Mouse (Mus musculus): ENCODE data around the gene Hsd3b2. TPM values are rescaled to one million over a fixed set of nuclear protein-coding genes. Genes with fewer than 3 reads are reported as not detected.
A peak's percentile ranks its signal among the peaks of the same experiment; 100 is the strongest.
"Not testable (repeated sequence)": the region's sequence is repeated elsewhere in the genome, so short reads cannot be mapped to it uniquely, and the experiment has no call there.

The Hsd3b2 gene
- total RNA-seq (2021): under 1 TPM; 0.09 to 0.20 TPM
- long read RNA-seq, experiment 1: 0 reads
- long read RNA-seq, experiment 2: 0 reads

- no peak for DNase-seq (ENCODE audit: extremely low spot score in 1 of 2, low spot score in 2 of 2)
- no peak for TF ChIP-seq CTCF (IDR thresholded peaks at IDR 0.05)
- no peak within 1 kb of the TSS for H3K4me3 ChIP-seq
- intact Hi-C loops (cut with DNase I): loop anchor here (2.0 kb wide), 1 partner anchor 36 kb away; no protein-coding TSS in a partner anchor
- no peak within 1 kb of the TSS for H3K27ac ChIP-seq
These were observed at the start of gene Hsd3b2 for GRCm38 (mm10) chr3:98724376-98724775. Hsd3b2 (minus strand) TSS chr3:98724543.

DNA sequence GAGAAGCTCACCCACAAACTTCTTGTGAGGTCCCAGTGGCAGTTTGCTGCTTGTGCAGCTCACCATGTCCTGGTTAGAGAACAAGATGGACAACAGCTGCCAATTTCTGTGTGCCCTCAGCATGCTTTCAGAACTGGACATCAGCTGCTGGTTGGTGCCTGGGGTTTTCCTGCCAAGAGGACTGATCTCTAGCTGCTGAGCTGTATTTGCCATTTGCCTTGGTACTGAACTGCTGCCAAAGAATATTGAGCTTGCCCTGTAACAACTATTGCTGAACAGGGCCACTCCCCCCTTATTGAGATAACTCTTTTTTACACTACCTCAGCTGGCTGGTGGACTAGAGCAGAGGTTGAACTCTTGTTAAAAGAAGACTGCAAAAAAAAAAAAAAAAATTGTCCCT lies 39.8 kb upstream of the Hsd3b2 start:
- DNase-seq (ENCODE audit: extremely low spot score in 1 of 2, low spot score in 2 of 2): no peak
- Histone ChIP-seq H3K4me3 (no peak overlapping the region), H3K27ac (no peak overlapping the region)
- TF ChIP-seq CTCF (IDR thresholded peaks at IDR 0.05): no peak
- intact Hi-C loops (cut with DNase I): no loop called here

- intact Hi-C loops (cut with DNase I): no loop called here
These were observed 32.5 kb upstream of the Hsd3b2 start for GRCm38 (mm10) chr3:98756836-98757235.

GRCm38 (mm10) chr3:98752171-98752570 lies 27.8 kb upstream of the Hsd3b2 start:
- intact Hi-C loops (cut with DNase I): no loop called here
- Histone ChIP-seq H3K27ac (no peak overlapping the region), H3K4me3 (no peak overlapping the region)
- DNase-seq (ENCODE audit: extremely low spot score in 1 of 2, low spot score in 2 of 2): no peak
- TF ChIP-seq CTCF (IDR thresholded peaks at IDR 0.05): no peak

More at GRCm38 (mm10) chr3:98756836-98757235, 32.5 kb upstream of the Hsd3b2 start:
- Histone ChIP-seq H3K27ac (no peak overlapping the region), H3K4me3 (no peak overlapping the region)
- no peak for DNase-seq (ENCODE audit: extremely low spot score in 1 of 2, low spot score in 2 of 2)
- TF ChIP-seq CTCF (IDR thresholded peaks at IDR 0.05): no peak

DNA sequence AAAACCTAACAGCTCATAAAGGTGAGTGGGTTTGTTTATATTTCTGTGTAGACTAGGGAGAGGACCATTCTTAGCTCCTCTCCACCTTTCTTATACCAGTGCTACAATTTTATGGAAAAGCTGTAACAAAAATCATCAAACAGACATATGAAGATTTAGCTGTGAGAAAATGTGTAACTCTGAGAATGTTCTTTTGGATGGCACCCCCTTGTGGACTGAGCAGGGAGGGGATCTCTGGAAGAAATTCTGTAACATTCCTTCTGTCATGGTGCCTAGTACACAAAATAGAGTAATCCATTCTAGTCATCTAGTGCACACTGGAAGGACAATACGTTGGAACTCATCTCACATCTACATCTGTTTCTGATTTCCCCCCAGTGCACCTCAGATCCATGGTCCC lies 16.7 kb upstream of the Hsd3b2 start:
- H3K4me3 ChIP-seq; intact Hi-C loops (cut with DNase I); H3K27ac ChIP-seq; DNase-seq (ENCODE audit: extremely low spot score in 1 of 2, low spot score in 2 of 2): not testable (repeated sequence)
- peak; percentile 28 for TF ChIP-seq CTCF (IDR thresholded peaks at IDR 0.05)

DNA sequence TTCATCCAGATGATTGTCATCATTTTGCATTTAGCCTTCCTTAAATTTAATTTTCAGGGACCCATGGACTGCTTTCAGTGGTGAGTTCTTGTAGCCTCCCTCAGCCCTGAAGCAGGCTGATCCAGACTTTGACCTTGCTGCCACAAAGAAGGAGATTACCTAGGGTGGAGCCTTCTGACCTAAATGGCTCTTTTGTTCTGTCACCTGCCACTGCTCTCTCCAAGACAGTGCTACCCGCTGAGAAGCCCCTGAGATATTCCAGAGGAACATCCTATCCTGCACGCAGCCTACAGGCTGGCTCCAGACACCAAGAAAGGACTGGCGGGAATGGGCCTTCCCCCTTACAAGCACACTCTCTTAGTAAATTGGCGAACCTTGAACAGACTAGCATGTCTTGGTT lies 10.0 kb upstream of the Hsd3b2 start:
- intact Hi-C loops (cut with DNase I): no loop called here
- TF ChIP-seq CTCF (IDR thresholded peaks at IDR 0.05): no peak
- no peak overlapping the region for H3K4me3 ChIP-seq
- H3K27ac ChIP-seq: no peak overlapping the region
- no peak for DNase-seq (ENCODE audit: extremely low spot score in 1 of 2, low spot score in 2 of 2)

DNA sequence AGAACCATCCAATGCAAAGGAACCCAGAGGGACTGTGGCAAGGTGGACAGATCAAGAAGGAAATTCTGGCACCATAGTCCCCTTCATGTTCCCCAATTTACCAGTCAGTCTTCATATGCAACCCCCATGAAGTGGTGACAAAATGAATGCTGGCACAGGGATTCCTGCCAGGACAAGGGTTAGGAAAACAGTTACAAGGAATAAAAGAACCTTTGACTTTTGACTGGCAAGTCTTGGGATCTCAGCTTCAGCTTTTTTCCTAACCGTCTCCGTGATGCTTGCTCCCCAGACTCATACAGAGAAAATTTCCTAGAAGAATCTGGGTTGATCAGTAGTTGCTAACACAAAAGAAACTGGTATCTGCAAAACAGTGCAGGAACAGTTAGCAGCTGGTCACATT lies 9.4 kb upstream of the Hsd3b2 start:
- Histone ChIP-seq H3K27ac (no peak overlapping the region), H3K4me3 (no peak overlapping the region)
- DNase-seq (ENCODE audit: extremely low spot score in 1 of 2, low spot score in 2 of 2): no peak
- TF ChIP-seq CTCF (IDR thresholded peaks at IDR 0.05): no peak
- intact Hi-C loops (cut with DNase I): no loop called here

DNA sequence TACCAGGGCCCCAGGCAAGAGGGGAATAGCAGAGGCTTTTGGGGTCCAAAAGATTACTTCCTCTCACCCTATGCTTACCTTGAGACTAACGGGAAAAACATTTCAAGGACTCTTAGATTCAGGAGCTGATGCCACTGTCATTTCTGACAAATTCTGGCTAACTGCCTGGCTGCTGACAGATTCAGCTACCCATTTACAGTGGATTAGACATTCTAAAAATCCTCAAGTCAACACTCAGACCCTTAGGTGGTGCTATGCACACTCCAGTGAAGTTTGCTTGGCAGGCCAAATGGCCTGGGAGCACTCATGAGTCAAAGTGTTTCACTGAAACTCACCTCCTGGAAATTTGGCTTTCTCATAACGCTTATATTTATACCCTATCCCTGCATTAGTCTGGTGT lies 1.9 kb upstream of the Hsd3b2 start:
- no peak for TF ChIP-seq CTCF (IDR thresholded peaks at IDR 0.05)
- no peak for DNase-seq (ENCODE audit: extremely low spot score in 1 of 2, low spot score in 2 of 2)
- H3K4me3 ChIP-seq: no peak overlapping the region
- intact Hi-C loops (cut with DNase I): no loop called here
- no peak overlapping the region for H3K27ac ChIP-seq

DNA sequence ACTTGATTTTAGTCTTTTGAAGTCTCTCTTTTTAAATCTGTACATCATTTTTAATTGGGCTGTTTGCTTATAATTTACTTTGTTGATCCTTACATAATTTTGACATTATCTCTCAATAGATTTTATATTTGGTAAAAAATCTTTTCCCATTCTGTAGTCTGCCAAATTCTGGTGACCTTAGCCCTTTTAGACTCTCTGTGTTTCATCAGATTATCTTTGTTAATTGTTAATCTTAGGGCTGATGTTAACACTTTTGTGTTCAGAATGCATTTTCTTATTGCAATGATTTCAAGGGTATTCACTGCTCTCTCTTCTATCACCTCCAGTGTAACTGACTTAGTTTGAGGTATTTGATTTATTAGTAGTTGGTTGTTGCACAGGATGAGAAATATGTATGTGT lies 3.6 kb downstream of the Hsd3b2 start:
- intact Hi-C loops (cut with DNase I): no loop called here
- no peak overlapping the region for H3K27ac ChIP-seq
- TF ChIP-seq CTCF (IDR thresholded peaks at IDR 0.05): no peak
- no peak overlapping the region for H3K4me3 ChIP-seq
- no peak for DNase-seq (ENCODE audit: extremely low spot score in 1 of 2, low spot score in 2 of 2)

DNA sequence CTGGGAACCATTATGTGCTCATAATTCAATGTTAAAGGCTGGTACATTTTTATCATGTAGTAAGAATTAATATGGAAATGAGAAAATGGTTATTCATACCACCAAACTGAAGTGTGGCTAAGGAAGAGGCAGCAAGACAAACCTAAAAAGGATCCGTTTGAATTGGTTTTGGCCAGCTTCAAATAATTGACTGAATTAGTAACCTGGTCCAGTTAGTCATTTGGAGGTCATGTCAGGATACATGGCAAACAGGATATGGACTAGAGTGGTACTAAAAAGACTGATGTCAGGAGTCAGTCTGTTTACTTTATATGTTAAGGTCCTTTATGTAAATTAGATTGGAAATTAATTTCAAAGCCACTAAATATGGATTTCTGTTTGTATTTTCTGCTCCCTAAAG lies 41.9 kb downstream of the Hsd3b2 start:
- no peak for TF ChIP-seq CTCF (IDR thresholded peaks at IDR 0.05)
- no peak for DNase-seq (ENCODE audit: extremely low spot score in 1 of 2, low spot score in 2 of 2)
- Histone ChIP-seq H3K27ac (no peak overlapping the region), H3K4me3 (no peak overlapping the region)
- intact Hi-C loops (cut with DNase I): no loop called here

DNA sequence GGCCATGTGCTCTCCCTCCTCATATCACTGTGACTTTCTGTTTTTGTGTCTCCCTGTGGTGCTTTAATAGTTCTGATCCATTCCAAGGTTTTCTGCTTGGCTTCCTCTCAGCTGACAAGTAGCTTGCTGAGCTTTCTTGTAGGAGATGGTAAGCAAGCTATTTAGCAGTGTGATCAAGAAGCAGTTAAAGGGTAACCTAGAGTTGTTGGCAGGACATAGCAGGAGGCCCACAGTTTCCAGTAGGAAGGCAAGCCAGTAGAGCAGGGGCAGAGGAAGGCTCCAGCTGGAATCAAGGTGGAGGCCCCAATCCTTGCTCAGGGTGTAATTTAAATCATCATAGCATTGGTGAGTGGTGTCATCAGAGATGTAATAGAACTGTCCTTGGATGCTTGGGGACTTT lies 43.6 kb downstream of the Hsd3b2 start:
- intact Hi-C loops (cut with DNase I): loop anchor here (1.0 kb wide), 1 partner anchor 11 kb away; no protein-coding TSS in a partner anchor

More for the DNA sequence above, 43.6 kb downstream of the Hsd3b2 start:
- Histone ChIP-seq H3K4me3 (no peak overlapping the region), H3K27ac (no peak overlapping the region)
- DNase-seq (ENCODE audit: extremely low spot score in 1 of 2, low spot score in 2 of 2): no peak
- no peak for TF ChIP-seq CTCF (IDR thresholded peaks at IDR 0.05)

Other genes starting within 250 kb of the Hsd3b2 start
- gene Hsd3b4, start 214.0 kb downstream of the Hsd3b2 start, total RNA-seq (2021): not detected
- gene Gm10681, start 135.7 kb downstream of the Hsd3b2 start, total RNA-seq (2021): not detected
- not detected for gene Hsd3b5, start 94.3 kb downstream of the Hsd3b2 start, total RNA-seq (2021)
- not detected for gene Hsd3b3, start 38.6 kb upstream of the Hsd3b2 start, total RNA-seq (2021)
- gene Hsd3b6, start 89.9 kb upstream of the Hsd3b2 start, total RNA-seq (2021): not detected
- gene Hsd3b1, start 135.3 kb upstream of the Hsd3b2 start, total RNA-seq (2021): not detected
- gene Hao2, start 168.7 kb upstream of the Hsd3b2 start, total RNA-seq (2021): not detected

Measured in left cerebral cortex, adult 2 months (tissue).